23 mouse cellular contexts compared by ENCODE assay signal in genomic region chr1:166412266-166412665, GRCm38 (mm10).
"Had no signal": no experiment of that assay in that cellular context is flagged by ENCODE, and none has a peak within 500 bp of the region (broad histone marks: within the 10 kb centered on the region; RNA-seq: fewer than 3 reads in every experiment).

No protein-coding gene starts in this region.

- H3K27me3 ChIP-seq: liver, embryonic 13.5 days; liver, embryonic 15.5 days; lung, embryonic 15.5 days; midbrain, embryonic 13.5 days; midbrain, embryonic 15.5 days; neural tube, embryonic 13.5 days; neural tube, embryonic 15.5 days; stomach, embryonic 15.5 days had no signal

- H3K9me3 ChIP-seq: liver, embryonic 15.5 days; lung, embryonic 15.5 days; midbrain, embryonic 15.5 days; neural tube, embryonic 15.5 days; stomach, embryonic 15.5 days had no signal

- H3K9ac ChIP-seq: liver, embryonic 13.5 days; liver, embryonic 15.5 days; liver, postnatal 0 days; lung, embryonic 15.5 days; midbrain, embryonic 13.5 days; midbrain, embryonic 15.5 days; neural tube, embryonic 13.5 days; neural tube, embryonic 15.5 days; stomach, embryonic 15.5 days had no signal

- H3K4me2 ChIP-seq: liver, embryonic 13.5 days; liver, embryonic 15.5 days; lung, embryonic 15.5 days; midbrain, embryonic 13.5 days; midbrain, embryonic 15.5 days; neural tube, embryonic 13.5 days; neural tube, embryonic 15.5 days; stomach, embryonic 15.5 days had no signal

- H3K4me3 ChIP-seq: liver, embryonic 13.5 days; liver, embryonic 15.5 days; lung, embryonic 15.5 days; midbrain, embryonic 10.5 days; midbrain, embryonic 13.5 days; midbrain, embryonic 15.5 days; myocyte; neural tube, embryonic 13.5 days; neural tube, embryonic 15.5 days; stomach, embryonic 15.5 days had no signal

- H3K36me3 ChIP-seq: liver, embryonic 13.5 days; liver, embryonic 15.5 days; midbrain, embryonic 15.5 days had no signal

- DNase-seq: liver, embryonic 13.5 days; liver, postnatal 0 days; lung, adult 2 months; lung, postnatal 14 days; lung, postnatal 36 days; retina, postnatal 1 day; right cerebral cortex, adult 18-20 months; right cerebral cortex, postnatal 14 days; thymus, adult 2 months; thymus, postnatal 25 days; thymus, postnatal 4 days had no signal

- ATAC-seq: liver, postnatal 0 days; lung, postnatal 0 days; midbrain, embryonic 13.5 days; midbrain, embryonic 15.5 days had no signal

- H3K27ac ChIP-seq: liver, embryonic 13.5 days; liver, embryonic 15.5 days; lung, embryonic 15.5 days; macrophage; midbrain, embryonic 10.5 days; midbrain, embryonic 13.5 days; midbrain, embryonic 15.5 days; neural tube, embryonic 13.5 days; neural tube, embryonic 15.5 days; stomach, embryonic 15.5 days; stomach, postnatal 0 days had no signal
